Mouse (Mus musculus) thymus, postnatal 0 days (tissue): ENCODE measurements around the gene Prdx2. TPM values are rescaled to one million over a fixed set of nuclear protein-coding genes. Genes with fewer than 3 reads are reported as not detected.

Experiments used
- DNase-seq: peaks from one replicate; pipeline ENCODE4 v3.0.0-alpha.2; 2015; ENCODE audit warnings: low spot score
- polyA plus RNA-seq: library from polyadenylated mRNA; unstranded; fragments of >200 nt; fragmentation: Nextera tagmentation; extraction: Ambion mirVana; gene quantifications from 2 replicates; pipeline ENCODE4 v1.2.1, GENCODE M21; 2015

Prdx2 gene
- 450 and 476 TPM in 2 replicates for polyA plus RNA-seq

- peak; percentile 69 for DNase-seq
Measured at GRCm38 (mm10) chr8:84969241-84970134, at the start of gene Prdx2, which contains the start of the genes Gm49661 and Rnaseh2a. Gene Prdx2 (plus strand): TSS chr8:84969587. Gene Gm49661 (minus strand): TSS chr8:84969433. Gene Rnaseh2a (minus strand): TSS chr8:84969767.

DNA sequence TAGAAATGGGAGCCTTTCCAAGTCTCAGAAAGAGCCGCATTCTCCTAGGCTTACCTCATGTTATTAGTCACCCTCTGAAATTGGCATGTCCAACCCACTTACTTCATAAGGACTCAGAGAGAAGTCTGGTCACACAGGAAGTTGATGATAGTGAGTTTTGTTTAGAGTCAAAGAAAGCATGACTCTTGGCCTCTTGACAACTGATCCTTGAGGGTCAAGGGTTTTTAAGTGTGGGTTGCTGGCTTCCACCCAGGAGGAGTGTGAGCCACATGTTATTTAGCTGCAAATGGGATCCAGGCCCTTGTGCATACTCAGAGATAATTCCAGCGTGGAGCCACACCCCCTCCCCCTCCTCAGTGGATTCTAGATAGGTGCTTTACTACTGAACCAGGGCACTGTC lies 47.8 kb upstream of the Prdx2 start:
- DNase-seq: no peak

- no peak for DNase-seq
Measured at GRCm38 (mm10) chr8:84925557-84925956, 43.8 kb upstream of the Prdx2 start.

DNA sequence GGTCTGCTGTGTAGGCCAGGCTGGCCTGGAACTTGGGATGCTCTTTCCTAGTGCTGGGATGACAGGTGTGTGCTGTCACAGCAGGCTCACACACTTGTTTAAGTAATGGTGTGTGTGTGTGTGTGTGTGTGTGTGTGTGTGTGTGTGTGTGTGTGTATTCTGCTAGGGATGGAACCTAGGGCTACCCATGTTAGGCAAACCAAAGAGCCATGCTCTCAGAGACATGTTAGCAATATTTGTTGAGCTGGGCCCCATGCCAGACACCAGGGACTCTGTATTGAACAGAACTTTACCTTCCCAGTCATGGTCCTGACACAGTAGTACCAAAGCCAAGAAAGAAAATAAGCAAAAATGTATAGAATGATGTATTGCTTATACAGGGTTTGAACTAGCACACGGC lies 41.9 kb upstream of the Prdx2 start:
- DNase-seq: no peak

- DNase-seq: peak; percentile 54
Measured at GRCm38 (mm10) chr8:84928456-84929306, 40.7 kb upstream of the Prdx2 start.

GRCm38 (mm10) chr8:84930582-84930981 lies 38.8 kb upstream of the Prdx2 start:
- no peak for DNase-seq

DNA sequence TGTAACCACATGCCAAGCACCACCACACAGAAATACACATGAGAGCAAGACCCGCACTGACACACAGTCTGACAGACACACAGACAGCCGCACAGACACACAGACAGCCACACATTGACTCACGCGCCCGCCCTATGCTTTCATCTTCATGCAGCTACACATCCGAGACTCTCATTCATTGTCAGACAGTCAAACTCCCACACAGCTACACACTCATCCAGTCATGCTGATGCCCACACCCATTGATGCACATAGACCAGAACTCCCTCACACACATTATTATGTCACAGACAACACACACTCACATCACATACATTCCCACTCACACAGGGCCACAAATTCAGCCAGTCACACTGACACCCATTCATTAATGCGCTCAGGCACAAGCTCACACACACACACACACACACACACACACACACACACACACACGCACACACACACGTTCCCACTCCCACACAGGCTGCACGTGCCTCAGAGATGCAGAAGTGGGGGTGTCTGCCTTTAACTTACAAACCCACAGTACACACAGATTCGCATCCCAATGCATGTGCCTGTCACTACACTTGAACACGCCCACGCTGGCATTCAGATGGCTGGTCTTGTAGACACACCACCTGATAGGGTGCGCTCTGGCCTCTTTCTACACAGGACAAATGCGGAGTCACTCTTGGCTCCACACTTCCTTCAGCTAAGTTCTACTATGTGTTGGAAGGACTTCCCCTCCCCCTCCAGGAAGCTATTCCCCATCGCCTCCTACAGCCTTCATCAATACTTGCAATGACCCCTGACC lies 35.4 kb upstream of the Prdx2 start:
- no peak for DNase-seq

GRCm38 (mm10) chr8:84934860-84935259 lies 34.5 kb upstream of the Prdx2 start:
- no peak for DNase-seq

- DNase-seq: no peak
Measured at GRCm38 (mm10) chr8:84935489-84935888, 33.9 kb upstream of the Prdx2 start.

DNA sequence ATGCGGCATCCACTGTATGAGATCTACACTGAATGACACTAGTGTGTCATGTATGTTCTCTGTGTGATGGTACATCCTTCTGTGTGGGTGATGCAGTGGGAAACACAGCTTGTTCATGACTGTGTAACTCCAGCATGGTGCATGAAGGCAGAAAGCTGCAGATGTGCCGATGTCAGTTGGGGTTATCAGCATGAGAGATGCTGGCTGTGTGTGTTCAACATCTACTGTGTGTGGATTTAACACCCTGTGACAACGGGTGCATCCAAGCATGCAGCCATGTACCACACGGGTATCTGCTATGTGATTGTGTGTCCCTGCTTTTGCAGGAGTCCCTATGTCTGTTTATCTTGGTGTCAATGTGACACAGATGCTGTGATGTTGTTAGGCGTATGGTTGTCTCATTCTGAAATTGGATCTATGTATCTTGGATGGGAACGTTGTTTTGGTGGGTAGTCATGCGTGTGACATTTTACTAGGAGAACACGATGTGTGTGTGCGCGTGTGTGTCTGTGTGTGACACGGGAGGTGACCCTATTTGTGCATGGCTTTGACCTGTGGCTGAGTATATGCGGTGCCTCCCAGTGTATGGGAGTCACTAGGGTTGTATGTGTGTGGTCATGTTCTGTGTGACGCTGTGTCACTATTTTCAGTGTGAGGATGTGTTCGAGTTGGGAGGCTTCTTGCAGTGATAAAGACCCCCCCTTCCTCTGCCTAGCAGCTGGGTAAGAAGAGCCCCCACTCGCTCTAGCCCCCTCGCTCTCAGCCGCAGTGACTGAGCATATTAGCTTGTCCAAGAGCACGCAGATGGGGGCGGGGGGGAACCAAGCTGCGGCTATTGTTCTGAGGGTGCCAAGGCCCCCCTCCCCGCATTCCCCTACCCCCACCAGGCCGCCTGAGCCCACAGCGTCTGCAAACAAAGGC lies 33.1 kb upstream of the Prdx2 start:
- DNase-seq: no peak

- DNase-seq: peak; percentile 46
Measured at GRCm38 (mm10) chr8:84936962-84937546, 32.3 kb upstream of the Prdx2 start, which contains the start of gene Mast1. Gene Mast1 (minus strand): TSS chr8:84937359.

DNA sequence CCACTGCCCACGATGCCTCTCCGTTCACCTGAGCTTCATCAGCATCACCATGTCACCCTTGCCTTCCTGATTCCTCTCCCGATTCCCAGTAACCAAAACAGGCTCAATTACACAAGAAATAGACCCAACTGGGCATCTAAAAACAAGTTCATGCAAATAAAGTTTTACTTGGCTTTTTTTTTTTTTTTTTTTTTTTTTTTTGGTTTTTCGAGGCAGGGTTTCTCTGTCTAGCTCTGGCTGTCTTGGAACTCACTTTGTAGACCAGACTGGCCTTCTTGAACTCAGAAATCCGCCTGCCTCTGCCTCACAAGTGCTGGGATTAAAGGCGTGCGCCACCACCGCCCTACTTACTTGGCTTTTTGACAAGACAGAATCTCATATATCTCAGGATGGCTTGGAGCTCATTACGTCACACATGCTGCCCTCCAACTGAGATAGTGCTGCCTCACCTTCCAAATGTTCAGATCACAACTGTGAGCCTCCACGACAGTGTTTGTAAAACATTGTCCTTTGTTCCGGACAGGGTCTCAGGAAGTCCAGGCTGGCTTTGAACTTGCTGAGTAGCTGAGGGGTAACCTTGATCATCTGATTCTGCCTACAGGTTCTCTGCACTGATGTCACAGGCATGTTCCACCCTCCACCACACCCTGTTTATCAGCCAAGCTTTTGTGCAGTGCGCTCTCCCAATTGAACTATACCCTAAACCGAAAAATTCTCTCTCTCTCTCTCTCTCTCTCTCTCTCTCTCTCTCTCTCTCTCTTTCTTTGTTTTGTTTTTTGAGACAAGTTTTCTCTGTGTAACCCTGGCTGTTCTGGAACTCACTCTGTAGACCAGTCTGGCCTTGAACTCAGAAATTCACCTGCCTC lies 31.5 kb upstream of the Prdx2 start:
- no peak for DNase-seq

- DNase-seq: no peak
Measured at GRCm38 (mm10) chr8:84943699-84944098, 25.7 kb upstream of the Prdx2 start.

- peak; percentile 57 for DNase-seq
Measured at GRCm38 (mm10) chr8:84944478-84945160, 24.8 kb upstream of the Prdx2 start.

DNA sequence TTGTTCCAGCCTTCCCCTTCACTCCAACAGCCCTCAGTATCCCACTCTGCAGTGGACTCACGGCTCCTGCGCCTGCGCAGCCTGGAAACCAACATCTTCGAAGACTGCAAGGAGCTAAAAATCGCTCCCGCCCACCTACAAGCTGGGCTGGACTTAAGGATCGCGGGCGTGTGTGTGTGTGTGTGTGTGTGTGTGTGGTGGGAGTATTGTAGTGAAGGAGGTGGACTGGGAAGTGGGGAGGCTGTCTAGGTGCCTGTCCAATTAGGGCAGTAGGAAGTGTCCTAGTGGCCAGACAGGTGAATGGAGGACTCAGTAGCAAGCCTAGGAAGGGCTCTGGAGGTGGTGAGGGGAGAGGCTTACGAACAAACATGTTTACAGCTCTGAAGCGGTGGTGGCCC lies 24.2 kb upstream of the Prdx2 start:
- no peak for DNase-seq

DNA sequence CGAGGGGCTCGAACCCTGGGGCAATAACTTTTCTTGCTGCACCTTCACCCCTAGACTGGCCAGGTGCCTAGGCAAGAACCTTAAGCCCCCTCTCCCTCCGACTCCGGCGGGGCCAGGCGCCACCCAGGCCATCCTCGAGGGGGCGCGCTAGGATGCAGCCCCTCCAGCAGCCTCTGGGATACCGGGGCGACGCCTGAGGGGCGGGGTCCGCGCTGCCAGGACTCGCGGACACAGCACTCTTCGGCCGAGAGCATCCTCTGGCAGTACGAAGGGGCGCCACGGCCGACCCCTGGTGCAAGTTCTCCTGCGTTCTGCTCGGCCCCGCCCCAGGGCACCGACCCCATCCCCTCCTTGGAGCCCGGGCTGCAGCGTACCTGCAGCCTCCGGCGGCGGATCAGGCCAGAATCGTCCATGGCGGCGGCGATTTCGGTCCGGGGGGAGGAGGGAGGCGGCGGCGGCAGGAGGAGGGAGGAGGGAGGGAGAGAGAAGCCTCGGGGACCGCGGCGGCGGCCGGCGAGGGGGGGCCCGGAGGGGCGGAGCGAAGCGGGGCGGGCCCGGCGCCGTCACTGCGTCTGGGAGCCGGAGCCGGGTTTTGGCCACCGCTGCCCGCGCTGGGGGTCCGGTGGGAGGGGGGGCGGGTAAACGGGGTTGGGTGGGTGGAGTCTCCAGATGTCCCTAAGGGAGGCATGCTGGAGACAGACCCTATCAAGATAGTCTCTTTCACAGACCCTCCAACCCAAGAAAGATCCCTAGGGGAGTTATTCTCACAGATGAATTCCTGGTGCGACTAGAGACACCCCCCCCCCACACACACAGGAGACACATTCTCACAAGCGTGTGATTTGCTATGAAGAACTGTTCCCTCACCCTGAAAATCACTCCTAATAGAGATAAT lies 23.5 kb upstream of the Prdx2 start:
- DNase-seq: no peak
